Mouse (Mus musculus): Measurements from ENCODE around the gene Gpi1.

DNA sequence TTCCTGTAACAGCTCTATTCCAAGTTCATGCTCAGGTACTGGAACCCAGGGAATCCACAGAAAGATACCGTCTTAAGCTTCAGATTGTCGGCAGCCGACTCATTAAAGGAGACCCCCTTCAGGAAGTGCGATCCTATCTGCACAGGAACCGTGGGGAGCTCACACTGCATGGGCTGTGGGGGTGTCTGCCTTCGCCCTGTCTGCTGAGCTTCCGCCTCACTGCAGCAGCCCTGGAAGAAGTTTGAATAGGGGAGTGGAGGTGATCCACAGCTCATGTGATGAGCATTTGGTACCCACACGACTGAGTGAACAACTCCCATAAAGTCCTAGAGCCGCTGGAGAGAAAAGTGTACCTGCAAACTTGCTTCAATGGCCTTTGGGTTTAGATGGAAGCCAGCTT is 27.1 kb upstream of the Gpi1 start:
- no peak for TF ChIP-seq ZNF384 (IDR thresholded peaks at IDR 0.05; ENCODE audit: low read depth, low read length)
- no peak for TF ChIP-seq CHD2 (IDR thresholded peaks at IDR 0.05; ENCODE audit: low read depth, low read length)
- TF ChIP-seq MAFK (IDR thresholded peaks at IDR 0.05; ENCODE audit: insufficient read depth, low read depth, low read length) = no peak
- TF ChIP-seq HCFC1 (IDR thresholded peaks at IDR 0.05; ENCODE audit: borderline replicate concordance, insufficient read depth, low read length) = no peak
- no peak for TF ChIP-seq ZC3H11A (IDR thresholded peaks at IDR 0.05; ENCODE audit: borderline replicate concordance, low read depth, low read length)
